In genomic region chr3:145158441-145158840, GRCm38 (mm10) we compare ENCODE assay signal across 19 mouse cellular contexts. TPM values are rescaled to one million over a fixed set of nuclear protein-coding genes. Genes with fewer than 3 reads are reported as not detected.
A peak's percentile ranks its signal among the peaks of the same experiment; 100 is the strongest.
DNase-seq lines count a peak whose midpoint lies in the region; ATAC-seq lines count a peak whose summit lies in the region.
"Had no signal": no experiment of that assay in that cellular context is flagged by ENCODE, and none has a peak within 500 bp of the region (broad histone marks: within the 10 kb centered on the region; RNA-seq: fewer than 3 reads in every experiment).

No protein-coding gene starts in this region.

- H3K4me3 ChIP-seq in heart, embryonic 10.5 days, result no peak overlapping the region
- H3K4me3 ChIP-seq in midbrain, embryonic 11.5 days (ENCODE audit: low read depth, low read length), result no peak overlapping the region
- H3K4me3 ChIP-seq in midbrain, embryonic 15.5 days, result no peak overlapping the region

- H3K9ac ChIP-seq in midbrain, embryonic 11.5 days (ENCODE audit: low read length), result no peak overlapping the region
- no peak overlapping the region for H3K9ac ChIP-seq in midbrain, embryonic 15.5 days

- peak; percentile 52 for DNase-seq in heart, adult 11 months
- DNase-seq in heart, embryonic 10.5 days (ENCODE audit: low spot score), result no peak
- DNase-seq in midbrain, embryonic 11.5 days (ENCODE audit: low spot score, missing footprints), result peak; percentile 61
- DNase-seq: adrenal gland, adult 2 months; adrenal gland, adult 8-10 months; adrenal gland, postnatal 10 days; adrenal gland, postnatal 14 days; adrenal gland, postnatal 25 days; adrenal gland, postnatal 36 days; B cell, adult 2 months; cerebellum, adult 11 months; cerebellum, adult 11-12 months; cerebellum, adult 18-20 months had no signal

- 0 out of 2 replicates have a peak, but pooled peaks cover 3% of the 10 kb centered on the region for H3K36me3 ChIP-seq in heart, embryonic 10.5 days
- no peaks in the 10 kb centered on the region for H3K36me3 ChIP-seq in midbrain, embryonic 11.5 days (ENCODE audit: control insufficient read depth, insufficient read depth, low read length)
- no peaks in the 10 kb centered on the region for H3K36me3 ChIP-seq in midbrain, embryonic 15.5 days (replicated peaks)

- H3K27me3 ChIP-seq in heart, embryonic 10.5 days (ENCODE audit: insufficient read depth, poor library complexity, severe bottlenecking), result no peaks in the 10 kb centered on the region
- H3K27me3 ChIP-seq in midbrain, embryonic 11.5 days (ENCODE audit: control insufficient read depth, insufficient read depth, low read length), result no peaks in the 10 kb centered on the region
- no peaks in the 10 kb centered on the region for H3K27me3 ChIP-seq in midbrain, embryonic 15.5 days (replicated peaks)
- H3K27me3 ChIP-seq: CH12.LX, Patski had no signal

- no peak for ATAC-seq in midbrain, embryonic 11.5 days (ENCODE audit: low FRiP score)
- no peak for ATAC-seq in midbrain, embryonic 15.5 days (replicated peaks)
- ATAC-seq: activated CD4-positive, CD25-positive, alpha-beta regulatory T cell, adult 4 months; CD4-positive, CD25-positive, alpha-beta regulatory T cell, adult 4 months; Patski had no signal

- H3K4me1 ChIP-seq in heart, embryonic 10.5 days, result no peaks in the 10 kb centered on the region
- no peaks in the 10 kb centered on the region for H3K4me1 ChIP-seq in midbrain, embryonic 11.5 days (ENCODE audit: control insufficient read depth, insufficient read depth, low read length)
- H3K4me1 ChIP-seq in midbrain, embryonic 15.5 days, result no peaks in the 10 kb centered on the region

- no peak overlapping the region for H3K4me2 ChIP-seq in midbrain, embryonic 11.5 days
- no peak overlapping the region for H3K4me2 ChIP-seq in midbrain, embryonic 15.5 days

- no peaks in the 10 kb centered on the region for H3K9me3 ChIP-seq in heart, embryonic 10.5 days
- no peaks in the 10 kb centered on the region for H3K9me3 ChIP-seq in midbrain, embryonic 11.5 days (ENCODE audit: control insufficient read depth, low read length)
- H3K9me3 ChIP-seq in midbrain, embryonic 15.5 days, result no peaks in the 10 kb centered on the region
- H3K9me3 ChIP-seq: G1E had no signal

- no peak overlapping the region for H3K27ac ChIP-seq in heart, embryonic 10.5 days
- no peak overlapping the region for H3K27ac ChIP-seq in midbrain, embryonic 11.5 days (ENCODE audit: low read depth, low read length)
- no peak overlapping the region for H3K27ac ChIP-seq in midbrain, embryonic 15.5 days

- 85% methylated on average over 3 of the region's 3 CpGs for WGBS in heart, embryonic 10.5 days
- 87% methylated on average over 3 of the region's 3 CpGs for WGBS in midbrain, embryonic 11.5 days
- 95% methylated on average over 3 of the region's 3 CpGs for whole genome bisulfite sequencing in midbrain, embryonic 15.5 days

RNA-seq across cellular contexts. Expression of gene Odf2l, which starts 40.1 kb away (rescaled TPM):
- polyA plus RNA-seq in heart, embryonic 10.5 days (2016; fragmentation: Nextera tagmentation; extraction: Ambion mirVana), result 14.1 and 14.7 TPM in 2 replicates
- 30.0 and 34.3 TPM in 2 replicates for polyA plus RNA-seq in midbrain, embryonic 11.5 days (2014; fragmentation: Nextera tagmentation; extraction: Ambion mirVana)
- 13.1 and 13.7 TPM in 2 replicates for polyA plus RNA-seq in midbrain, embryonic 15.5 days (2015; fragmentation: Nextera tagmentation; extraction: Ambion mirVana)

RNA-seq across cellular contexts. Expression of gene Clca2, which starts 59.2 kb away (rescaled TPM):
- polyA plus RNA-seq in heart, embryonic 10.5 days (2016; fragmentation: Nextera tagmentation; extraction: Ambion mirVana), result 0.11 TPM in 1 of 2 replicates, not detected in the other
- polyA plus RNA-seq in midbrain, embryonic 11.5 days (2014; fragmentation: Nextera tagmentation; extraction: Ambion mirVana), result 0.18 and 0.22 TPM in 2 replicates
- polyA plus RNA-seq in midbrain, embryonic 15.5 days (2015; fragmentation: Nextera tagmentation; extraction: Ambion mirVana), result 0.08 TPM in 2 replicates
- polyA plus RNA-seq: activated CD4-positive, CD25-positive, alpha-beta regulatory T cell, adult 4 months; CD4-positive, CD25-positive, alpha-beta regulatory T cell, adult 4 months; G1E had no signal
